Mouse (Mus musculus): ENCODE results near the gene Nutm1.
"Not testable (repeated sequence)": the region's sequence is repeated elsewhere in the genome, so short reads cannot be mapped to it uniquely, and the experiment has no call there.

The Nutm1 gene

GRCm38 (mm10) chr2:112259241-112259962, at the start of gene Nutm1:
Nutm1 (minus strand) TSS chr2:112259291.
- no peak for DNase-seq

GRCm38 (mm10) chr2:112308671-112309070, 49.6 kb upstream of the Nutm1 start:
- DNase-seq = no peak

DNA sequence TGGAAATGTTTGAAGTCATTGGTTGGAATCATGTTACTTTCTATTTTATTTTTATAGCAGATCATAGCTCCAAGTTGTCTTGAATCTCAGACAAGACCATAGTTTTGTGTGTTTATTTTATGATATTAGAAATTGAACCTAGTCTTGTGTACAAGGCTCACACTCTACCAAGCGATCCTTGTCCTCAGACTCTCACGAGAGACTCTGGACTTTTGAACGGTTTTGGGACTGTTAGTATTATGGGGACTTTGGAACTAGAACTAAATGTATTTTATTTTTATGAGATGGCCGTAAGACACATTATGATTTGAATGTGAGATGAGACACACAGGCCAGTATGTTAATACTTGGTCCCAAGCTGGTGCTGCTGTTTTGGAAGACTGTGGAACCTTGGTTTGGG, 39.1 kb upstream of the Nutm1 start:
- no peak for DNase-seq

- no peak for DNase-seq
Measured at GRCm38 (mm10) chr2:112296211-112296610, 37.1 kb upstream of the Nutm1 start.

GRCm38 (mm10) chr2:112292823-112293222, 33.7 kb upstream of the Nutm1 start:
- DNase-seq = peak in 1 of 2 experiments; percentile 24

GRCm38 (mm10) chr2:112289507-112289906, 30.4 kb upstream of the Nutm1 start:
- no peak for DNase-seq

- DNase-seq = no peak
Measured at GRCm38 (mm10) chr2:112287059-112287458, 28.0 kb upstream of the Nutm1 start.

DNA sequence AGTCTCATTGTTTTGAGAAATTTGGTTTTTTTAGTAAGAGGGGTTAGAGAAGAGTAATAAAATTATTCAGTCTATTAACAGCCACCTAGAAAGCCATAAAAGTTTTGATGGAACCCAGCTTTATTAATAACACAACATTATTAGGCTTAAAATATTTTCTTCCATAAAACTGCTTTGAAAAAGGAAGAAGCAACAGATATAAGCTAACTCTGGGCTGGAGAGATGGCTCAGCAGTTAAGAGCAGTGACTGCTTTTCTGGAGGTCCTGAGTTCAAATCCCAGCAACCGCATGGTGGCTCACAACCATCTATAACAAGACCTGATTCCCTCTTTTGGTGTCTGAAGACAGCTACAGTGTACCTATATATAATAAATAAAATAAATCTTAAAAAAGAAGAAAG, 27.0 kb upstream of the Nutm1 start:
- not testable (repeated sequence) for DNase-seq

DNA sequence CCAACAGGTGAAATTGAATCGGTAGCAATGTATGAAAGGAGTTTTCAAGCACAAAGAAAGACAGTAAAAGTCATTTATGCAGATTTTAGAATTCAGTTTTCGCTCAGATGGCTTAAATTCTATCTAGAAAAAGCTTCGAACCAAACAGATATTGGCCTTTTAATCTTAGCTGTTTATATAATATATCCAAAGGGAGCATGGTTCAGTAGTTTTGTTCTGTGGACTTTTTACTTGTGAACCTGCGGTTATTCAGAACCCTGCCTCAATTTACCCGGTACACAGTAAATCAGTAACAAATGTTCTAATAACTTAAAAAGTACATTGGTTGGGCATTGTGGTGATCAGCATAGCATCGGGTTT, 25.9 kb upstream of the Nutm1 start:
- DNase-seq = no peak

- peak in 1 of 2 experiments; percentile 23 for DNase-seq
Measured at GRCm38 (mm10) chr2:112284363-112285030, 25.4 kb upstream of the Nutm1 start.

- no peak for DNase-seq
Measured at GRCm38 (mm10) chr2:112282846-112283245, 23.8 kb upstream of the Nutm1 start.

DNA sequence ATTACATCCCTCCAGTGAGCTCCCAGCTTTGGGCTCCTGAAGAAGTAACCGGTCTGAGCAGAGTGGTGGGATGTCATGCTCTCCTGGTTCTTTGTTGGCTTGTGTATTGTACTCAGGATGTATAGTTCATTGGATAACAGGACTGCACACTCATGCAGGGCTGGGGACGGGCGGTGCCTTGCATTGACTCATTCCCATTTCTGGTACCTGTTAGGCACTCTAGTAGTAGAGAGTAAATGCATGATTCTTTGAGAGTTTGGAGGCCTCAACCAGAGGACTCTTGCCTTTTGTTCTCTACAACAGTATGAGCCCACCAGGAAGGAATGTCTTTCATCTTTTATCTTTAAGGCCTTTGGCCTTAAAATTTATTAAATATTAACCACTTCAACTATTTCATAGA, 17.8 kb upstream of the Nutm1 start:
- DNase-seq = no peak

- DNase-seq = no peak
Measured at GRCm38 (mm10) chr2:112273474-112273873, 14.4 kb upstream of the Nutm1 start.

DNA sequence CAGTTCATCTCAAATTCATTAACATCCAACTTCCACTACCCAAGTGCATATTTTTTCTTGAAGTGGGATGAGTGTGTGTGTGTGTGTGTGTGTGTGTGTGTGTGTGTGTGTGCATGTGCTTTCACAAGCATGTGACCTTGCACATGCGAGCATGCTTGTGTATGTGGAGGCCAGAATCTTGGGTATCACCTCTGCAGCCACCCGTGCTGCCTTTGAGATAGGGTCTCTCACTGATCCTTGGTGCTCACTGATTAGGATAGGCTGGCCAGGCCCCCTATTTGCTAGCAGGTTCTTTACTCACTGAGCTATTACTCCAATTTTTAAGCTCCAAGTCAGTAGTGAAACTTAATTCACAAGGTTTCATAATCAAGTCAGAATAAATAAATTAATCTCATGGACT, 13.8 kb upstream of the Nutm1 start:
- no peak for DNase-seq

- DNase-seq = no peak
Measured at GRCm38 (mm10) chr2:112270011-112270410, 10.9 kb upstream of the Nutm1 start.

- no peak for DNase-seq
Measured at GRCm38 (mm10) chr2:112267547-112268269, 8.6 kb upstream of the Nutm1 start.

- peak; percentile 23 to 37 for DNase-seq
Measured at GRCm38 (mm10) chr2:112266780-112267179, 7.7 kb upstream of the Nutm1 start.

DNA sequence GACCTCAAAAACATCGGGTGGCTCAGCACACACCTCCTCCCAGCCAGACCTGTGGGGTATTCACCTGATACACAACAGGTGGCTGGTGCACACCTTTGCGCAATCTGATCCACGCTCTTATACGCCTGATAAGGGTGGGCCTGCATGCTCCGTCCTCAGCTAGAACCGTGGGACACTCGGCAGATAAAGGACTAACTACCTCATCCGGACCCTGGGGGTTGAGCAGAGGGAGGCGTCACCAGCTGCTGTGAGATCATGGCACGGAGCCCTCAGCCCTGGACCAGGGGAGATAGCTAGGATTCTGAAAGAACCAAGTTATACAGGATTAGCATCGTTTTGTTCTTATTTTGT, 7.1 kb upstream of the Nutm1 start, which contains the start of gene Gm21985:
Gene Gm21985, plus strand, starts transcription at position 73 of the 351 bp plus-strand sequence.
- peak; percentile 65 to 77 for DNase-seq

DNA sequence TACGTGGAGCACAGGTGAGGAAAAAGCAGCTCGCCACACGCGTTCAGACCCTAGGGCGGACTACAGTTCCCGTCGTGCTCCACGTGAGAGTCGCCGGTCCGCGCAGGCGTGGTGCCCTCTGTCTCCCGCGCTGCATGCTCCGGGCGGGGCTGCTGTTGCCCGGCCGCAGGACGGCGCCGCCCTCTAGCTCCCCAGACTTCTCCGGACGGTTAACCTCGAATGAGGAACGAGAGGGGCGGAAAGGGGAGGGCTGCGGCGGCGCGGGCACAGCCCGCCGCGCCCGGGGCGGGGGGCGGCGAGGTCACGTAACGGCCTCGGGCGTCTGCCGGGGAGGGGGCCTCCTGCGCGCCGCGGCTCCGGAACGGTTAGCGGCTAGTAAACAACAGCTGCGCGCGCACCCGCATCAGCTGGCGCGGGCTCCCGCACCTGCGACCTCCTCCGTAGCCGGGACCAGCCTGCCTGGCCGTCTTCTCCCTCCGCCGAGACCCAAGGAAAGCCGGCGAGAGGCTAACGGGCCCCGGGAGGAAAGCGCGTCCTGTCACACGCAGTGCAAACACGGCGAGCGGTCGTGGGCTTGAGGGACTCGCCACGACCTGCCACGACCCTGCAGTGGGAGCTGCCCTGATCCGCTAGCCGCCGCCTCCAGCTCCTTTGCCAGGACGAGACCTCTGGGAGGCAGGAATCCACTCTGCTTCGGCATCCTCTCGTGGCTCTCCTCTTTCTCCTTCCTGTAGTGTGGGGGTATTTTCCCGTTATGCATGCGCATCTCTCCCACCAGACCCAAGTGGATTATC, 6.6 kb upstream of the Nutm1 start, which contains the start of gene Slc12a6:
Gene Slc12a6, plus strand, starts transcription at position 378 of the 794 bp plus-strand sequence.
- DNase-seq = peak; percentile 95 to 96

DNA sequence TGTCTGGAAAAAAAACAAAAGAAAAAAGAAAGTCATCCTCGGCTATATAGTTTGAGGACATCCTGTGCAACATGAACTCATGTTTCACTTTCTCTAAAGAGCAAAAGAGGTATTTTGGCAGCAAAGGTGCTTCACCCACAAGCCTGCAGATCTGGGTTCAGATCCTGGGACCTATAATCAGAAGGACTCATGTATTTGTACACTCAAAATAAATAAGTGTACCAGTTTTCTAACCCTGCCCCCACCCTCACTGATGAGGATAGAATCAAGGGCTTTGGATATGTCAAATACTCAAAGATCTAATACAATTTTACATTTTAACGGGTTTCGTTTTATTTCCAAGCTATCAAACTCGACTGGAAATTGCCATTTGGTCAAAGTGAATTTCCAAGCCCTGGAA, 5.3 kb upstream of the Nutm1 start:
- DNase-seq = no peak

- DNase-seq = no peak
Measured at GRCm38 (mm10) chr2:112262779-112263295, 3.7 kb upstream of the Nutm1 start.
